Mouse (Mus musculus) A20 (cell line): ENCODE data around the gene Zdhhc14.

Source experiments
- DNase-seq: peaks from one replicate; pipeline ENCODE4 v3.0.0-alpha.2; 2011; ENCODE audit warnings: low read depth, low spot score

Gene Zdhhc14

GRCm38 (mm10) chr17:5770265-5771249 is 278.2 kb downstream of the Zdhhc14 start:
- DNase-seq, result no peak

GRCm38 (mm10) chr17:5780213-5780975 is 288.0 kb downstream of the Zdhhc14 start:
- no peak for DNase-seq

- no peak for DNase-seq
Measured at GRCm38 (mm10) chr17:5785238-5785637, 292.9 kb downstream of the Zdhhc14 start.

- no peak for DNase-seq
Measured at GRCm38 (mm10) chr17:5792164-5792791, 299.9 kb downstream of the Zdhhc14 start.

GRCm38 (mm10) chr17:5793593-5793992 is 301.2 kb downstream of the Zdhhc14 start:
- no peak for DNase-seq

GRCm38 (mm10) chr17:5794276-5794675 is 301.9 kb downstream of the Zdhhc14 start:
- no peak for DNase-seq

GRCm38 (mm10) chr17:5795369-5795768 is 303.0 kb downstream of the Zdhhc14 start:
- no peak for DNase-seq

- DNase-seq, result peak; percentile 88
Measured at GRCm38 (mm10) chr17:5795878-5796277, 303.5 kb downstream of the Zdhhc14 start.

- DNase-seq, result peak; percentile 51
Measured at GRCm38 (mm10) chr17:5797124-5797760, 304.9 kb downstream of the Zdhhc14 start.

GRCm38 (mm10) chr17:5798221-5798801 is 306.0 kb downstream of the Zdhhc14 start:
- peak; percentile 88 for DNase-seq

- no peak for DNase-seq
Measured at GRCm38 (mm10) chr17:5798900-5799299, 306.5 kb downstream of the Zdhhc14 start.

GRCm38 (mm10) chr17:5799396-5800021 is 307.2 kb downstream of the Zdhhc14 start:
- DNase-seq, result peak; percentile 24

GRCm38 (mm10) chr17:5800254-5800653 is 307.9 kb downstream of the Zdhhc14 start:
- DNase-seq, result peak; percentile 49

GRCm38 (mm10) chr17:5800824-5801560 is 308.6 kb downstream of the Zdhhc14 start:
- DNase-seq, result peak; percentile 17

- no peak for DNase-seq
Measured at GRCm38 (mm10) chr17:5801761-5802655, 309.7 kb downstream of the Zdhhc14 start.

GRCm38 (mm10) chr17:5802656-5802955 is 310.2 kb downstream of the Zdhhc14 start:
- peak; percentile 13 for DNase-seq
